Mouse (Mus musculus) frontal cortex, adult 2 months (tissue): ENCODE measurements around the gene Txn1. TPM values are rescaled to one million over a fixed set of nuclear protein-coding genes. Genes with fewer than 3 reads are reported as not detected.

Experiments
- DNase-seq, 2 experiments: peaks; one replicate each; pipeline ENCODE4 v3.0.0; 2022; ENCODE audit warnings: low spot score in 1 of 2; ENCODE audit errors: extremely low spot score in 1 of 2
- polyA plus RNA-seq: library from polyadenylated mRNA; depleted of rRNA; stranded (reverse); fragments of >200 nt; gene quantifications from 2 replicates; pipeline ENCODE4 v1.2.3, GENCODE M21; 2012

The Txn1 gene
- polyA plus RNA-seq, 1 experiment = 108 TPM

DNA sequence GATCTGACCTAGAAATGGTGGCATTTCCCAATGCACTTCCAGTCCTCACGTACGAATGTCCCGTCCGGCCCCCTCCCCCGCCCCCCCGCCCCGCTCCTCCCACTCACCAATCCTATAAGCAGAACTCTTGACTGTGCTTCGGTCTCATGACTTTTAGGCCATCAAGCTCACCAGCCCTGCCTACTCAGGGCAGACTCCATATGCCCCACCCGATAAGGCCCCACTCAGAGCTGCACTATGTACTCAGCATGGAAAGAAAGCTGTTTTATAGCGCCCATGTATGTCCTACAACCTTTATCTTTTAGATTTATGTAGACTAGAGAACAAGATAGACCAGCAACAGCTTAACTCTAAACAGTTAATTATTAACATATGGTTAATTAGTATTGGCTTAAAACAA, 9.2 kb downstream of the Txn1 start:
- no peak for DNase-seq

DNA sequence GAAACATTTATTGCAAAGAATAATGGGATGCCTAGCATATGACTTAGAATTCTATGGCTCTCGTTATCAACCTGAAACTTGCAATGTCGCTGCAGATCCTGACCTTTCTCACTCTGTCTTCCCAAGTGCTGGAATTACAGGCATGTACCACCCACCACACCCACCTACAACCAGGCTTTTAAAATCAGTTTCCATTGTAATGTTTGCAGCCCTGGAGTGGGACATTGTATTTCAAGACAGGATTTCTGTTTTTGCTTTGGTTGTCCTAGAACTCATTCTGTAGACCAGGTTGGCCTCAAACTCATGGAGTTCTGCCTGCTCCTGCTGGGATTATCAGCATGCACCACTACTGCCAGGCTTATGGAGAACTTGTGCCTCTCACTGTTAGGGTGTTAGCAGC, 13.3 kb downstream of the Txn1 start:
- no peak for DNase-seq

- DNase-seq = no peak
These were observed 15.6 kb downstream of the Txn1 start for GRCm38 (mm10) chr4:57940631-57941030.

DNA sequence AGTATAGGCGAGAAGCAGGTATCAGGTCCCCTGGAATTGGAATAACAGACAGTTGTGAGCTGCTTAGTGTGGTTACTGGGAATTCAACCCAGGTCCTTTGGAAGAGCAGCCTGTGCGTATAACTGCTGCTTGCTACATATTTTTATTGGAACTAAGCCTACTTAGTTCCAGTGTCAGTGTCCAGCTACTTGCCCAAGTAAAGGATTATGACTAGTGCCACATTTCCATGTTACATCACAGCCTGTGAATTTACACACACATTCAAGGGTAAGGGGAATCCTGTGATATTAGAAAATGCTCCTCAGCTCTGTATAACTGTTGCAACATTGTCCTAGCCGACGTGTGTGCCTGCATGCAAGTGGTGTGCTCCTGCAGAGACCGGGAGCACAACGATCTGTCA, 18.9 kb downstream of the Txn1 start:
- DNase-seq = no peak

DNA sequence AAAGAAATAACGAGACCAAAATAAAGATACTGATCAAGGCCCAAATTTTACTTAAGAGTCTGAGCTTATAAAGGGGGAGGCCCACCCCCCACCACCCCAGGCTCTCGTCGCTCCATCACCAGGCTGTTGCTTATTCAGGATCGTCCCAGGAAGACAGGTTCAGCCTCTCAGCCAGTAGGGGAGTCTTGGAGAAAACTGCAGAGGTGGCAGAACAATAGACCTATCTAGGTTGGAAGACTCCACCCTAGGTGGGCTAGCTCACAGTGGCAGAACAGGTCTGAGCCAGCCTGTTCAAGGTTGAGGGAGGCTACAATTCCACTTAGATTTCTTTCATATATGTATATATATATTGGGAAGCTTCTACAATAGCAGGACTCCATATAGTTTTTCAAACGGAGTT, 22.0 kb downstream of the Txn1 start:
- no peak for DNase-seq

GRCm38 (mm10) chr4:57930559-57931170, 25.5 kb downstream of the Txn1 start:
- DNase-seq = no peak

- peak in 1 of 2 experiments; percentile 53 for DNase-seq
These were observed 28.6 kb downstream of the Txn1 start for GRCm38 (mm10) chr4:57927464-57928205.

- DNase-seq = no peak
These were observed 31.6 kb downstream of the Txn1 start for GRCm38 (mm10) chr4:57924556-57925071.

DNA sequence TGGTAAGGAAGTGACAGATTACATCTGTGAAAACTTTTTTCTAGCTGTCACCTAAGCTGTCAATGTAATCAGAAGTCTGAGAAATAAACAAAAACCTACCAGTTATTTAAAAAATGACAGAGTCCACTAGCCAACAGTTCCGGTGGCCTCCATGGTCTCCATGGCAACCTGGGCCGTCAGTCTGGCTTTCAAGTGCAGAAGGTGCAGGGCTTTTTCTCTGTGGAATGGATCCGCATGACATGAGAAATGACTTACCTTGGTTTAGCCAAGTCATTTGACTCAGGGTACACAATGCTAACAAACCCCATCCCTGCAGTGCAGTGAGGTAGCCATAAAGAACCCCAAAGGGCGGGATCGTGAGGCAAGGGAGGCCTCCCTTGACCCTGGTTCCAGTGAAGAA, 34.0 kb downstream of the Txn1 start:
- DNase-seq = no peak

DNA sequence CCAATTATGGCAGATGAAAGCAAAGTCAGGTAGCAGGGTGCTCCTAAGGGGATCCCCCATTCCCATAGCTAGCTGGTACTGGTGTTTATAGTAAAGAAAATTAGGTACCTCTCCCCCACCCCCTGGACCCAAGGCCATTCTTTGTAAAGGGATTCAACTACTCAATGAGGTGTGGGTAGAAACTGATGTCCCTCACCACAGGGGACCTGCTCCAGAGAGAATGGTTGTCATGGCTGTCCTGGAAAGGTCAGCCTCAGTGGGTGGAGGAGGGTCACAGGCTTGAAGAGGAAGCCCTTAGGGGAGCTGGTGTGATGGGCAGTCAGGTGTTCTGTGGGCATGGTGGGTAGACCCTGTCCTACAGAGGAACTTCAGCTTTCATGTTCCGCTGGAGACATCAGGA, 35.7 kb downstream of the Txn1 start:
- DNase-seq = no peak

DNA sequence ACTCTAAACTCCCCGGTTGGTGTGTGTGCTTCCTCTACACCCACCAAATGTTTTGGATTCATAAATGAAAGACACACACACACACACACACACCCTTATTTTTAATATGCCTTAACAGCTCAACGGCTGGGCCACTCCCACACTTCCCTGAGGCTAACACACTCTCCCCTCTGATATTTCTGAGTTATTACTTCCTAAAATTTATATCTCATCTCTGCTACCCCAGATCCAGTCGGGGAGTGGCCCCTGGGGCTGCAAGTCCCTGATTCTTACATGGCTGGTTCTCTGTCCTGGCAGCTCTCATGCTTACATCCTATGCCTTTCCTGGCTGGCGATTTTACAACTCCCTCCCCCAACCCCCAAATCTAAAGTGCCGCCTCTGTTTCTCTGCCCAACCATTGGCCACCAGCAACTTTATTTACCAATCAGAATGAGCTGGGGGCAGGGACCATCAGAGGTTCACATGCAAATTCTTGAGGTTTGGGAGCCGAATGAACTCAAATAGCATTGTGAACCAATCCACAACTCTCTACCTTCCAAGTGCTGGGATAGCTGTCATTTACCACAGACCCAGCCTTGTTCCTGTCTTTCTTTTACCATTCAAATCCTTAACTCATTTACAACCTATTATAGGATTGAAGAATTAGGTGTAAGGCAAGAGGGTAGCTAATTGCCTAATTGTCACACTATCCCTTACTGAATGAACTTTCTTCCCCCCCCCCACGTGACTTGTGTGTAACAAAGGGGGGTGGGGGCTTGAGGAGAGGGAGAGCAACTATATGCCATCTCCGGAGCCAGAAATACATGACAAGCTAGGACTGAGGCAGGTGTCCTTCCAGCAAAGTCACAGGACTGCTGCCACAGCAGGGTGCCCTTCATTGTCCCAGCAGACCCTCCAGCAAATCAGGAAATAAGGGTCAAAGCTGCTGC, 36.5 kb downstream of the Txn1 start:
- DNase-seq = no peak

GRCm38 (mm10) chr4:57916711-57917110, 39.5 kb downstream of the Txn1 start:
- DNase-seq = no peak

DNA sequence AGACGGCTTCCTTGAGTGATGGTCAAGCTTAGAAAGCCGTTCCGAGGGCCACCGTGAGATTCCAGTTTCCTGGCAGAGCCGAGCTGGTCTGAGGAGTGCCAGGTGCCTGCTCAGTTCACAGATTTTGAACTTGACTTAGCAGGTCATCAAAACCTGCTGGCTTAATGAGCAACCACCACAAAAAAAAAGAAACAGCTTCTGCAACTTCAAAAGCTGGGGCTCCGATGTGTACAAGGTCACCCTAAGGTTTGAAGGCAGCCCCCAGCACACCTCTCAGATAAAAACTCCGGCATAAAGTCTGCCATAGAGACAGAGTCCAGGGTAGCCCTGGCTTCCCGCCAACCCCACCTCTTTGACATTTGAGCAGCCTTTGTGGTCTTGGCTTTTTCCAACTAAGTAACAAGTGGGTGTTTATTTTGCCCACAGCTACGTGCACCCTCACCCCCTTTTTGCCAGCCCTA, 40.0 kb downstream of the Txn1 start, which contains the start of gene D630039A03Rik:
Gene D630039A03Rik (minus strand): TSS at position 97 of the 461 bp plus-strand sequence.
- DNase-seq = no peak

DNA sequence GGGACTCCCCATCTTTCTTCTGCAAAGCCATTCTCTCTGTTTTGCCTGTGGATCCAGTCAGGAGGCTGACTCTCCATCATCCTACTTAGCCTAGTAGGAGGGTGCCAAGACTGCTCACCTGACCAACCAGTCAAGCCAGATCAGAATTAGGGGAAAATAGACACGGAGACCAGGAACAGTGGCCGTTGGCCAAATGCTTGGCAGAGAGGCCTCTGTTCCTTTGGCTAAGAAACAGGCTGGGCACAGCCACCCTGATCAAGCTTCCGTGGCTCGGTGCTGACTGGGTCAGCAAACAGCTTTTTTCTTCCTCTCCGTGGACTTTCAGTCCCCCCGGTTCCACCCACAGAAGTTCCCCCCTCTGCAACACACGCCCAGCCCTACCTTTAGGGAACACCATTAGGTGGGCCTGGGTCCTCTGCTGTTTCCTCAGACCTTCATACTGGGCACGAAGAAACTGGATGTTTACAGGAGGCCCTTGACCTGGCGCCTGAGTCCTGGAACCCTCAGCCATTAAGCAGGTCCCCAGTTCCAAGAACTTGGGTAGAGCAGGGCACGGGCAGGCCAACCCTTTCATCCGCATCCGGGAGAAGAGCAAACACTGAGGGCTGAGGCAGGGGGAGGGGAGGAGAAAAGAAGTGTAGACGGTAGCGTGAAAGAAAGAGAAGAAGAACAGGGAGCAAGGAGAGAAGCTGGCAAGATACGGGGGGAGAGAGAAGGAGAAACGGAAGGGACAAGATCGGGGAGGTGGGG, 40.8 kb downstream of the Txn1 start:
- DNase-seq = peak; percentile 20 to 38

DNA sequence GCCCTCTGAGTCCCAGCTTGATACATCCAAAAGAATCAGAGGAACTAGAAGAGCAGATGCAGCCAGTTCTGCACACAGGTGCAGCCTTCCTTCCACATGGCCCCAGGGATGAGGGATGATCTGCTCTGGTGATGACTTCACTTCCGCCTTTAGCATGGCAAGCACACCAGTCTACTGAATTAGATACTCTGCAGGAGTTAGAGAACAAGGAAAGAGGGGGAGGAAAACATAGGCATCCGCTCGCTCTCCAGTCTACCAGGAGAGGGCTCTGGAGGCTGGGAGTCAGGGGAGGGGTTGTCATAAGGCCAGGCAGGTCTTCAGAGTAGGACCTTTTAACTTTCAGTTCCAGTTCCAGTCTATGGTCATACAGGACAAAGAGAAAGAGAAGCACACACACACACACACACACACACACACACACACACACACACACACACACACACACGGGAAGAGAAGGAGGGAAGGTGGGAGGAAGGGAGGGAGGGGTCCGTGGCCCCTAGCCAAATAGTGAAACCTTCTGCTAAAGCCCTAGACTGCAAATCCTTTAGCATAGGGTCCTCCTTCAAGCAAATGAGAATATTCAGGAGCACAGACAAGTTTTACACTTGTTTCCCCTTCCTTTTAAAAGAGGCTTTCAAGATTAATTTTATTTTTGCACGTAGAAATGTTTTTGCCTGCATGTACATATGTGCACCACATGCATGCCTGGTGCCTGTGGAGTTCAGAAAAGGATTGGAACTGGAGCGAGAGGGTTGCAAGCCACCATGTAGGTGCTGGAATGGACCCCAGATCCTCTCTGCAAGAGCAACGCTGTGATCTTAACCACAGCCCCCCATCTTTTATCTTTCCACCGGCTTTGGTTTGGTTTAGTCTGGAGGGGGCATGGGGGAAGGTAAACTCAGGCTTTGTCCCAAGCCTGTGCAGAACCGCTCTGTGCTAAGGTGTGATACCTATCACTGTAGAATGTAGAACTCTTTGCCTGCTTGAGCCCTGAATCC, 41.7 kb downstream of the Txn1 start:
- no peak for DNase-seq

GRCm38 (mm10) chr4:57913021-57913420, 43.2 kb downstream of the Txn1 start:
- DNase-seq = no peak

- no peak for DNase-seq
These were observed 47.4 kb downstream of the Txn1 start for GRCm38 (mm10) chr4:57908860-57909259.

DNA sequence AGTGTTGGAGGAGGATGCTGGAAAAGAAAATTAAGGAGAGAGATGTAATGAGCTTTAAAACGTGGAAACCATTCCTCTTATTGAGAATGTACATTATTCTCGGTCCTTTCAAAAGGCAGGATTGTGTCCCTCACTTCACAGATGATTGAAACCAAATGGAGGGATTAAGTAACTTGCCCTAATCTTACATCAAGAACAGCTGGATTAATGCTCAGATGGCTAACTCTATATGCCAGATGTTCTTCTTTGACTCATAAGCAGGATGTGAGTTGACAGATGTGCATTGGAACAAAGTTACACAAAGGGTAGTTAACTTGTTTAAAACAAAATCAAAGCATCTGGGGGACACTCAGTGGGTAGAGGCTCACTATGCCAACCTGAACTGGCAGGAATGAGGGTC, 49.5 kb downstream of the Txn1 start:
- no peak for DNase-seq

GRCm38 (mm10) chr4:57904638-57905037, 51.6 kb downstream of the Txn1 start:
- DNase-seq = no peak
